Mouse (Mus musculus): ENCODE results near the gene S1pr1. TPM values are rescaled to one million over a fixed set of nuclear protein-coding genes. Genes with fewer than 3 reads are reported as not detected.

S1pr1 gene
- total and polyA plus RNA-seq, 3 experiments: 0.08 to 0.13 TPM; not detected in 1

GRCm38 (mm10) chr3:115672965-115673662 is 41.8 kb downstream of the S1pr1 start (continued):
- TF ChIP-seq MXI1 (IDR thresholded peaks at IDR 0.05; ENCODE audit: low read depth, low read length): peak; percentile 34; the same call in 1 of the 2 replicates
- TF ChIP-seq ELF1 (IDR thresholded peaks at IDR 0.05; ENCODE audit: low read depth, low read length): peak; percentile 60
- peak; percentile 60 for TF ChIP-seq TCF12 (IDR thresholded peaks at IDR 0.05; ENCODE audit: low read depth, low read length)
- peak; percentile 43; the same call in 1 of the 2 replicates for TF ChIP-seq MAZ (IDR thresholded peaks at IDR 0.05; ENCODE audit: low read depth, low read length)
- no peak for TF ChIP-seq UBTF (IDR thresholded peaks at IDR 0.05; ENCODE audit: borderline replicate concordance, insufficient read depth, low read depth, low read length)
- TF ChIP-seq MAFK (IDR thresholded peaks at IDR 0.05; ENCODE audit: borderline replicate concordance, low read depth, low read length): no peak
- peak; percentile 84; the same call in 1 of the 2 replicates for TF ChIP-seq SIN3A (IDR thresholded peaks at IDR 0.05; ENCODE audit: low read length)
- no peak for TF ChIP-seq ZKSCAN1 (IDR thresholded peaks at IDR 0.05; ENCODE audit: low read depth, low read length)
- TF ChIP-seq KAT2A (conservative IDR thresholded peaks at IDR 0.05; ENCODE audit: low read depth, low read length): no peak
- TF ChIP-seq USF2 (IDR thresholded peaks at IDR 0.05; ENCODE audit: borderline replicate concordance in 1 of 2, insufficient read depth in 1 of 2, low read depth in 1 of 2, low read length in 2 of 2): no peak
- no peak; the same call in 1 of the 2 replicates for TF ChIP-seq BHLHE40 (IDR thresholded peaks at IDR 0.05; ENCODE audit: borderline replicate concordance, low read depth, low read length)
- peak; percentile 80 for TF ChIP-seq GATA1 (IDR thresholded peaks at IDR 0.05; ENCODE audit: low read depth, low read length)
- peak; percentile 43; the same call in 1 of the 2 replicates for TF ChIP-seq NELFE (IDR thresholded peaks at IDR 0.05; ENCODE audit: low read depth, low read length)

- H3K4me1 ChIP-seq (ENCODE audit: control insufficient read depth in 1 of 2, insufficient read depth in 2 of 2, low read length in 2 of 2): peaks cover 12 to 17% of the 10 kb centered on the region in 2 experiments
- DNase-seq (ENCODE audit: low read depth, low spot score): peak; percentile 69
- no peaks in the 10 kb centered on the region for H3K9me3 ChIP-seq (replicated peaks; ENCODE audit: insufficient read depth, low read length)
- peaks cover 0 to 18% of the 10 kb centered on the region in 2 experiments; a peak in 2 of 4 replicates for H3K36me3 ChIP-seq (ENCODE audit: control insufficient read depth in 1 of 2, insufficient read depth in 2 of 2, low read length in 2 of 2)
- H3K4me3 ChIP-seq (ENCODE audit: control insufficient read depth in 1 of 2, insufficient read depth in 1 of 2, low read depth in 2 of 2, low read length in 2 of 2): no peak overlapping the region
- H3K79me2 ChIP-seq (ENCODE audit: control insufficient read depth, insufficient read depth, low read length, poor library complexity): no peaks in the 10 kb centered on the region
- no peak overlapping the region for H3K9ac ChIP-seq (ENCODE audit: control insufficient read depth, low read depth, low read length, poor library complexity, severe bottlenecking)
- no peaks in the 10 kb centered on the region for H3K27me3 ChIP-seq (ENCODE audit: control insufficient read depth in 1 of 2, insufficient read depth in 2 of 2, low read length in 2 of 2)
- no peak overlapping the region for H3K27ac ChIP-seq (ENCODE audit: control insufficient read depth, low read depth, low read length)
- TF ChIP-seq ZNF384 (IDR thresholded peaks at IDR 0.05; ENCODE audit: low read depth, low read length): no peak
- no peak for TF ChIP-seq NRF1 (IDR thresholded peaks at IDR 0.05; ENCODE audit: insufficient read depth, low read depth, low read length, poor library complexity, severe bottlenecking)
- TF ChIP-seq ELF1 (IDR thresholded peaks at IDR 0.05; ENCODE audit: low read depth, low read length): no peak
- no peak for TF ChIP-seq GATA1 (IDR thresholded peaks at IDR 0.05; ENCODE audit: low read depth, low read length)
- no peak for TF ChIP-seq E2F4 (IDR thresholded peaks at IDR 0.05; ENCODE audit: borderline replicate concordance, low read depth, low read length)
- 0 out of 2 replicates have a peak, but pooled peaks have one; percentile 31 for TF ChIP-seq ETS1 (IDR thresholded peaks at IDR 0.05; ENCODE audit: low read depth, low read length)
- no peak for TF ChIP-seq MEF2A (IDR thresholded peaks at IDR 0.05; ENCODE audit: extremely low read depth, insufficient replicate concordance, low read depth, low read length, poor library complexity, severe bottlenecking)
- TF ChIP-seq POLR2A (IDR thresholded peaks at IDR 0.05; ENCODE audit: control insufficient read depth in 1 of 2, insufficient read depth in 1 of 2, low read depth in 1 of 2, low read length in 2 of 2, poor library complexity in 1 of 2): no peak
- TF ChIP-seq KAT2A (conservative IDR thresholded peaks at IDR 0.05; ENCODE audit: low read depth, low read length): no peak
- 0 out of 4 replicates have a peak, but pooled peaks of 1 of the 2 experiments have one; percentile 8 for TF ChIP-seq EP300 (IDR thresholded peaks at IDR 0.05; ENCODE audit: low read depth in 1 of 2, low read length in 2 of 2)
- no peak for TF ChIP-seq MAFK (IDR thresholded peaks at IDR 0.05; ENCODE audit: borderline replicate concordance, low read depth, low read length)
- no peak for TF ChIP-seq RAD21 (IDR thresholded peaks at IDR 0.05; ENCODE audit: low read depth, low read length)
- no peak for TF ChIP-seq CHD1 (IDR thresholded peaks at IDR 0.05; ENCODE audit: low read depth, low read length)
- TF ChIP-seq CTCF (IDR thresholded peaks at IDR 0.05 in 2 of 3, conservative IDR thresholded peaks at IDR 0.05 in 1 of 3; ENCODE audit: control insufficient read depth in 1 of 3, insufficient read depth in 1 of 3, low read depth in 2 of 3, low read length in 3 of 3, poor library complexity in 1 of 3, severe bottlenecking in 1 of 3): no peak
- TF ChIP-seq HCFC1 (IDR thresholded peaks at IDR 0.05; ENCODE audit: low read depth, low read length): no peak
Measured at GRCm38 (mm10) chr3:115669230-115669629, 45.6 kb downstream of the S1pr1 start.

Measured in MEL (cell line).